Mouse (Mus musculus) MEL (cell line): ENCODE measurements around the gene Gm3448.

ENCODE experiments used
- CHD2 ChIP-seq: IDR thresholded peaks from 2 replicates; pipeline ENCODE4 v1.6.1; 2011; ENCODE audit warnings: low read length, improper control_type of control experiment
- CTCF ChIP-seq, 3 experiments: IDR thresholded peaks in 2 of 3; conservative IDR thresholded peaks in 1 of 3; 2 replicates each; pipeline ENCODE4 v1.5.1; 2011 to 2012; ENCODE audit warnings: low read length in 3 of 3, low read depth in 2 of 3, mild to moderate bottlenecking in 2 of 3, improper control_type of control experiment in 1 of 3, inconsistent platforms in 1 of 3, mixed read lengths in 1 of 3, moderate library complexity in 1 of 3; ENCODE audit not compliant: control insufficient read depth in 1 of 3, insufficient read depth in 1 of 3, poor library complexity in 1 of 3, severe bottlenecking in 1 of 3
- MAX ChIP-seq: IDR thresholded peaks from 2 replicates; pipeline ENCODE4 v1.6.1; 2011; ENCODE audit warnings: low read length, improper control_type of control experiment
- MYB ChIP-seq: IDR thresholded peaks from 2 replicates; pipeline ENCODE4 v1.6.1; 2011; ENCODE audit warnings: mild to moderate bottlenecking, low read depth, low read length, improper control_type of control experiment
- MYC ChIP-seq: IDR thresholded peaks from 2 replicates; pipeline ENCODE4 v1.6.1; 2011; ENCODE audit warnings: low read depth, mild to moderate bottlenecking, low read length, improper control_type of control experiment, moderate library complexity
- NRF1 ChIP-seq: IDR thresholded peaks from 2 replicates; pipeline ENCODE4 v1.6.1; 2014; ENCODE audit warnings: low read depth, mild to moderate bottlenecking, inconsistent platforms, low read length, improper control_type of control experiment, moderate library complexity; ENCODE audit not compliant: poor library complexity, insufficient read depth, severe bottlenecking
- RAD21 ChIP-seq: IDR thresholded peaks from 2 replicates; pipeline ENCODE4 v1.6.1; 2011; ENCODE audit warnings: mild to moderate bottlenecking, low read depth, low read length, improper control_type of control experiment
- TAL1 ChIP-seq: IDR thresholded peaks from 2 replicates; pipeline ENCODE4 v1.6.1; 2012; ENCODE audit warnings: mild to moderate bottlenecking, inconsistent platforms, low read length, moderate library complexity, mixed read lengths
- UBTF ChIP-seq: IDR thresholded peaks from 2 replicates; pipeline ENCODE4 v1.6.1; 2012; ENCODE audit warnings: low read depth, mild to moderate bottlenecking, inconsistent platforms, low read length, improper control_type of control experiment, moderate library complexity, borderline replicate concordance; ENCODE audit not compliant: insufficient read depth
- USF1 ChIP-seq: IDR thresholded peaks from 2 replicates; pipeline ENCODE4 v1.6.1; 2014; ENCODE audit warnings: low read depth, mild to moderate bottlenecking, inconsistent platforms, low read length, improper control_type of control experiment, moderate library complexity

GRCm38 (mm10) chr17:15060356-15060755 lies 19.0 kb upstream of the Gm3448 start:
- no peak for TF ChIP-seq UBTF
- no peak for TF ChIP-seq CTCF (IDR thresholded peaks at IDR 0.05 in 2 of 3, conservative IDR thresholded peaks at IDR 0.05 in 1 of 3; ENCODE audit: control insufficient read depth in 1 of 3, insufficient read depth in 1 of 3, low read depth in 2 of 3, low read length in 3 of 3, poor library complexity in 1 of 3, severe bottlenecking in 1 of 3)
- no peak for TF ChIP-seq TAL1
- TF ChIP-seq MYC, result no peak
- no peak for TF ChIP-seq NRF1
- TF ChIP-seq CHD2, result no peak
- TF ChIP-seq RAD21, result no peak
- TF ChIP-seq USF1, result no peak
- no peak for TF ChIP-seq MAX
- no peak for TF ChIP-seq MYB
